Mouse (Mus musculus) forebrain, embryonic 11.5 days (tissue): Measurements from ENCODE around the gene Ap2a1. TPM values are rescaled to one million over a fixed set of nuclear protein-coding genes. Genes with fewer than 3 reads are reported as not detected.
A peak's percentile ranks its signal among the peaks of the same experiment; 100 is the strongest.

Experiments used
- ATAC-seq: fragments of 200-750 bp; cut with Nextera tagmentation; replicated peaks from 2 replicates; pipeline ENCODE4 v1.8.0; 2017; ENCODE audit warnings: moderate TSS enrichment; ENCODE audit not compliant: low FRiP score
- DNase-seq: peaks from one replicate; pipeline ENCODE4 v3.0.0-alpha.2; 2017; ENCODE audit warnings: low spot score
- H3K27ac ChIP-seq: fragments of 300-500 bp; sonication (generic); 2 replicates; pipeline ENCODE4 v1.5.1; 2014; ENCODE audit warnings: low read depth, low read length
- H3K27me3 ChIP-seq: fragments of 300-500 bp; sonication (generic); 2 replicates; pipeline ENCODE4 v1.6.1; 2014; ENCODE audit warnings: mild to moderate bottlenecking, low read length, mixed read lengths; ENCODE audit not compliant: control insufficient read depth, insufficient read depth
- H3K36me3 ChIP-seq: fragments of 300-500 bp; sonication (generic); 2 replicates; pipeline ENCODE4 v1.6.1; 2014; ENCODE audit warnings: mild to moderate bottlenecking, low read length, moderate library complexity, mixed read lengths; ENCODE audit not compliant: control insufficient read depth, insufficient read depth
- H3K4me1 ChIP-seq: fragments of 300-500 bp; sonication (generic); replicated peaks from 2 replicates; pipeline ENCODE4 v1.6.1; 2014; ENCODE audit warnings: low read length, mixed read lengths; ENCODE audit not compliant: control insufficient read depth, insufficient read depth
- H3K4me2 ChIP-seq: fragments of 300-500 bp; sonication (generic); 2 replicates; pipeline ENCODE4 v1.6.1; 2014; ENCODE audit warnings: low read depth, mild to moderate bottlenecking, low read length, moderate library complexity, mixed read lengths; ENCODE audit not compliant: severe bottlenecking
- H3K4me3 ChIP-seq: fragments of 300-500 bp; sonication (generic); 2 replicates; pipeline ENCODE4 v1.5.1; 2014; ENCODE audit warnings: low read depth, low read length
- H3K9ac ChIP-seq: fragments of 300-500 bp; sonication (generic); 2 replicates; pipeline ENCODE4 v1.6.1; 2014; ENCODE audit warnings: low read length
- H3K9me3 ChIP-seq: fragments of 300-500 bp; sonication (generic); 2 replicates; pipeline ENCODE4 v1.6.1; 2016; ENCODE audit warnings: low read length, mixed read lengths; ENCODE audit not compliant: control insufficient read depth
- WGBS: fragments of 180-500 bp; shearing (Covaris S2); extraction: QIAGEN DNeasy Blood & Tissue Kit; methylation state at CpG from one replicate; pipeline ENCODE4 v1.1.7; 2014; 5-methylcytosine and 5-hydroxymethylcytosine counted together
- polyA plus RNA-seq: library from polyadenylated mRNA; unstranded; fragments of >200 nt; fragmentation: Nextera tagmentation; extraction: Ambion mirVana; gene quantifications from 2 replicates; pipeline ENCODE4 v1.2.1, GENCODE M21; 2014

The Ap2a1 gene
- polyA plus RNA-seq, 1 experiment from 2014 or later, result 88.8 TPM

GRCm38 (mm10) chr7:44850789-44851624 is 78.3 kb downstream of the Ap2a1 start:
- no peak for ATAC-seq
- H3K4me1 ChIP-seq, result peaks cover 23% of the 10 kb centered on the region
- H3K4me2 ChIP-seq, result peak overlapping the region; percentile 70
- 78% methylated on average over 8 of the region's 8 CpGs for WGBS
- peak overlapping the region; percentile 63 for H3K4me3 ChIP-seq
- peak overlapping the region; percentile 94; the same call in 1 of the 2 replicates for H3K27ac ChIP-seq
- H3K36me3 ChIP-seq, result peaks cover under 1% of the 10 kb centered on the region; the same call in 1 of the 2 replicates
- H3K27me3 ChIP-seq, result no peaks in the 10 kb centered on the region
- peak overlapping the region; percentile 72 for H3K9ac ChIP-seq
- no peak for DNase-seq
- no peaks in the 10 kb centered on the region for H3K9me3 ChIP-seq

Other genes with a start within 250 kb of the Ap2a1 start
- gene Izumo2, start 220.8 kb downstream of the Ap2a1 start, polyA plus RNA-seq, result not detected in 2 replicates
- 41.7 and 42.2 TPM in 2 replicates for gene Vrk3, start 181.1 kb downstream of the Ap2a1 start, polyA plus RNA-seq
- 3.9 and 4.4 TPM in 2 replicates for gene Zfp473, start 178.4 kb downstream of the Ap2a1 start, polyA plus RNA-seq
- gene Nup62, start 113.4 kb downstream of the Ap2a1 start, polyA plus RNA-seq, result 73.5 and 86.5 TPM in 2 replicates
- 1.1 and 1.4 TPM in 2 replicates for gene Il4i1, start 113.1 kb downstream of the Ap2a1 start, polyA plus RNA-seq
- 3.2 and 3.4 TPM in 2 replicates for gene Atf5, start 112.8 kb downstream of the Ap2a1 start, polyA plus RNA-seq
- 79.9 and 83.0 TPM in 2 replicates for gene Akt1s1, start 80.5 kb downstream of the Ap2a1 start, polyA plus RNA-seq
- gene Tbc1d17, start 80.4 kb downstream of the Ap2a1 start, polyA plus RNA-seq, result 67.6 and 69.9 TPM in 2 replicates
- 31.6 and 32.1 TPM in 2 replicates for gene Pnkp, start 72.4 kb downstream of the Ap2a1 start, polyA plus RNA-seq
- 454 and 526 TPM in 2 replicates for gene Ptov1, start 59.7 kb downstream of the Ap2a1 start, polyA plus RNA-seq
- 135 and 139 TPM in 2 replicates for gene Med25, start 36.8 kb downstream of the Ap2a1 start, polyA plus RNA-seq
- 32.9 TPM in 2 replicates for gene Fuz, start 33.4 kb downstream of the Ap2a1 start, polyA plus RNA-seq
- gene Tsks, start 13.7 kb upstream of the Ap2a1 start, polyA plus RNA-seq, result 0.23 TPM in 1 of 2 replicates, not detected in the other
- 26.3 and 27.2 TPM in 2 replicates for gene Cpt1c, start 45.4 kb upstream of the Ap2a1 start, polyA plus RNA-seq
- gene Prmt1, start 57.1 kb upstream of the Ap2a1 start, polyA plus RNA-seq, result 286 and 301 TPM in 2 replicates
- 75.3 and 86.0 TPM in 2 replicates for gene Irf3, start 68.2 kb upstream of the Ap2a1 start, polyA plus RNA-seq
- gene Bcl2l12, start 69.2 kb upstream of the Ap2a1 start, polyA plus RNA-seq, result 70.6 and 74.9 TPM in 2 replicates
- 59.9 and 60.2 TPM in 2 replicates for gene Scaf1, start 86.9 kb upstream of the Ap2a1 start, polyA plus RNA-seq
- gene Rras, start 88.5 kb upstream of the Ap2a1 start, polyA plus RNA-seq, result 15.5 and 16.6 TPM in 2 replicates
- gene Prr12, start 123.4 kb upstream of the Ap2a1 start, polyA plus RNA-seq, result 16.1 and 19.2 TPM in 2 replicates
- 52.6 and 64.0 TPM in 2 replicates for gene Nosip, start 132.9 kb upstream of the Ap2a1 start, polyA plus RNA-seq
- 14.2 and 18.4 TPM in 2 replicates for gene Prrg2, start 133.2 kb upstream of the Ap2a1 start, polyA plus RNA-seq
- gene Rcn3, start 162.7 kb upstream of the Ap2a1 start, polyA plus RNA-seq, result 110 and 118 TPM in 2 replicates
- gene Fcgrt, start 174.4 kb upstream of the Ap2a1 start, polyA plus RNA-seq, result 7.1 and 7.3 TPM in 2 replicates
- 1,418 and 1,481 TPM in 2 replicates for gene Rps11, start 194.9 kb upstream of the Ap2a1 start, polyA plus RNA-seq
- gene Rpl13a, start 199.3 kb upstream of the Ap2a1 start, polyA plus RNA-seq, result 1,136 and 1,164 TPM in 2 replicates
- gene Gm45713, start 206.7 kb upstream of the Ap2a1 start, polyA plus RNA-seq, result 0.45 and 0.55 TPM in 2 replicates
- gene Flt3l, start 206.9 kb upstream of the Ap2a1 start, polyA plus RNA-seq, result 1.2 and 1.8 TPM in 2 replicates
- gene Pih1d1, start 224.8 kb upstream of the Ap2a1 start, polyA plus RNA-seq, result 95.9 and 110 TPM in 2 replicates
- 44.0 and 44.1 TPM in 2 replicates for gene Aldh16a1, start 225.1 kb upstream of the Ap2a1 start, polyA plus RNA-seq
- 3.6 and 4.6 TPM in 2 replicates for gene Slc17a7, start 234.5 kb upstream of the Ap2a1 start, polyA plus RNA-seq